In genomic region chr19:55747237-55747925, GRCm38 (mm10) we compare ENCODE assay signal across 10 mouse cellular contexts. TPM values are rescaled to one million over a fixed set of nuclear protein-coding genes. Genes with fewer than 3 reads are reported as not detected.
DNase-seq lines count a peak whose midpoint lies in the region; ATAC-seq and TF ChIP-seq lines count a peak whose summit lies in the region.
"Had no signal": no experiment of that assay in that cellular context is flagged by ENCODE, and none has a peak within 500 bp of the region (broad histone marks: within the 10 kb centered on the region; RNA-seq: fewer than 3 reads in every experiment).

No protein-coding gene starts in this region.

- no peak for ATAC-seq in kidney, embryonic 16.5 days (ENCODE audit: low FRiP score, low TSS enrichment)
- no peak for ATAC-seq in intestine, embryonic 15.5 days
- no peak for ATAC-seq in neural tube, embryonic 11.5 days (ENCODE audit: insufficient read depth, low FRiP score, low TSS enrichment)

- no peak for DNase-seq in kidney, adult 11 months
- peak; percentile 24 for DNase-seq in neural tube, embryonic 11.5 days (ENCODE audit: low spot score)
- DNase-seq in embryo, embryonic 9.5 days (ENCODE audit: extremely low spot score) = no peak
- no peak for DNase-seq in ovary, postnatal 36 days (ENCODE audit: low spot score)
- DNase-seq in adrenal gland, adult 2 months = no peak
- DNase-seq: cerebellum, adult 11-12 months; right cerebral cortex, postnatal 14 days had no signal

- H3K9me3 ChIP-seq in kidney, embryonic 16.5 days (ENCODE audit: low read length) = no peaks in the 10 kb centered on the region
- H3K9me3 ChIP-seq in intestine, embryonic 15.5 days = no peaks in the 10 kb centered on the region
- H3K9me3 ChIP-seq in neural tube, embryonic 11.5 days (ENCODE audit: control insufficient read depth, low read length) = no peaks in the 10 kb centered on the region

- no peak for TF ChIP-seq POLR2A in embryonic fibroblast, embryonic 13.5 days (IDR thresholded peaks at IDR 0.05; ENCODE audit: low read depth, low read length)

- TF ChIP-seq CTCF in embryonic fibroblast, embryonic 13.5 days (IDR thresholded peaks at IDR 0.05; ENCODE audit: borderline replicate concordance, insufficient read depth, low read length) = no peak

- H3K9ac ChIP-seq in kidney, embryonic 16.5 days (replicated peaks; ENCODE audit: low read length) = no peak overlapping the region
- H3K9ac ChIP-seq in intestine, embryonic 15.5 days = no peak overlapping the region; the same call in 1 of the 2 replicates
- no peak overlapping the region for H3K9ac ChIP-seq in neural tube, embryonic 11.5 days (ENCODE audit: low read length)

- no peak overlapping the region for H3K4me3 ChIP-seq in kidney, embryonic 16.5 days (ENCODE audit: low read length)
- no peak overlapping the region; the same call in 1 of the 2 replicates for H3K4me3 ChIP-seq in embryonic fibroblast, embryonic 13.5 days (ENCODE audit: insufficient read depth, low read length)
- H3K4me3 ChIP-seq in intestine, embryonic 15.5 days (replicated peaks) = no peak overlapping the region
- no peak overlapping the region for H3K4me3 ChIP-seq in neural tube, embryonic 11.5 days (ENCODE audit: low read depth, low read length)

- no peaks in the 10 kb centered on the region for H3K27me3 ChIP-seq in kidney, embryonic 16.5 days (ENCODE audit: insufficient read depth, low read length)
- no peaks in the 10 kb centered on the region for H3K27me3 ChIP-seq in intestine, embryonic 15.5 days (replicated peaks)
- H3K27me3 ChIP-seq in neural tube, embryonic 11.5 days (ENCODE audit: control insufficient read depth, insufficient read depth, low read length) = 0 out of 2 replicates have a peak, but pooled peaks cover 3% of the 10 kb centered on the region

- peak overlapping the region; percentile 22 for H3K4me2 ChIP-seq in kidney, embryonic 16.5 days (replicated peaks; ENCODE audit: low read depth, low read length)
- peak overlapping the region; percentile 25 for H3K4me2 ChIP-seq in intestine, embryonic 15.5 days (replicated peaks)
- no peak overlapping the region for H3K4me2 ChIP-seq in neural tube, embryonic 11.5 days (ENCODE audit: low read depth)

- WGBS in kidney, embryonic 16.5 days = 11% methylated on average over 13 of the region's 13 CpGs
- WGBS in intestine, embryonic 15.5 days = 22% methylated on average over 13 of the region's 13 CpGs
- 10% methylated on average over 13 of the region's 13 CpGs for WGBS in neural tube, embryonic 11.5 days

- peak overlapping the region; percentile 6; the same call in 1 of the 2 replicates for H3K27ac ChIP-seq in kidney, embryonic 16.5 days (ENCODE audit: low read length)
- peak overlapping the region; percentile 91 for H3K27ac ChIP-seq in embryonic fibroblast, embryonic 13.5 days (ENCODE audit: insufficient read depth, low read length)
- no peak overlapping the region for H3K27ac ChIP-seq in intestine, embryonic 15.5 days
- no peak overlapping the region for H3K27ac ChIP-seq in neural tube, embryonic 11.5 days (ENCODE audit: low read depth, low read length)

- peaks cover 66% of the 10 kb centered on the region for H3K4me1 ChIP-seq in kidney, embryonic 16.5 days (ENCODE audit: insufficient read depth, low read length)
- H3K4me1 ChIP-seq in embryonic fibroblast, embryonic 13.5 days (ENCODE audit: control insufficient read depth, insufficient read depth, low read length) = peaks cover 28% of the 10 kb centered on the region
- peaks cover 59% of the 10 kb centered on the region for H3K4me1 ChIP-seq in intestine, embryonic 15.5 days (replicated peaks)
- peaks cover 56% of the 10 kb centered on the region for H3K4me1 ChIP-seq in neural tube, embryonic 11.5 days (ENCODE audit: control insufficient read depth, insufficient read depth, low read length)

- no peaks in the 10 kb centered on the region for H3K36me3 ChIP-seq in kidney, embryonic 16.5 days (ENCODE audit: insufficient read depth, low read length)
- H3K36me3 ChIP-seq in intestine, embryonic 15.5 days = no peaks in the 10 kb centered on the region
- no peaks in the 10 kb centered on the region for H3K36me3 ChIP-seq in neural tube, embryonic 11.5 days (ENCODE audit: control insufficient read depth, insufficient read depth, low read length)

RNA-seq across cellular contexts. Expression of gene Tcf7l2, which starts 5.8 kb away (rescaled TPM):
- 50.1 and 68.9 TPM in 2 replicates for polyA plus RNA-seq in kidney, embryonic 16.5 days (2015; fragmentation: Nextera tagmentation; extraction: Ambion mirVana)
- polyA plus RNA-seq in embryonic fibroblast, embryonic 13.5 days (2011; ENCODE audit: insufficient read length, low read depth, missing spikeins) = 29.8 and 41.1 TPM in 2 replicates
- 65.0 and 78.9 TPM in 2 replicates for polyA plus RNA-seq in intestine, embryonic 15.5 days (2015; fragmentation: Nextera tagmentation; extraction: Ambion mirVana)
- polyA plus RNA-seq in neural tube, embryonic 11.5 days (2014; fragmentation: Nextera tagmentation; extraction: Ambion mirVana) = 60.5 and 60.6 TPM in 2 replicates
- 10 to 100 TPM; 22.6 to 24.2 TPM for total RNA-seq in adrenal gland, adult 2 months (2021)
- polyA plus RNA-seq in adrenal gland, adult 2 months (2012; rRNA removed) = 18.2 and 19.0 TPM in 2 replicates

Comparison
In these comparisons a context has a peak if more than half of its experiments do, and no peak if none do; other contexts are left out.
1. H3K27ac ChIP-seq: peak in kidney, embryonic 16.5 days (single experiment) and embryonic fibroblast, embryonic 13.5 days (single experiment); none in intestine, embryonic 15.5 days (single experiment) and neural tube, embryonic 11.5 days (single experiment).